Mouse (Mus musculus): ENCODE data around the gene Ccdc88a.
"Not testable (repeated sequence)": the region's sequence is repeated elsewhere in the genome, so short reads cannot be mapped to it uniquely, and the experiment has no call there.

Gene Ccdc88a

GRCm38 (mm10) chr11:29448741-29449140 is 75.3 kb downstream of the Ccdc88a start:
- no peak for DNase-seq (ENCODE audit: low read depth, low spot score)

GRCm38 (mm10) chr11:29474676-29475075 is 101.2 kb downstream of the Ccdc88a start:
- DNase-seq (ENCODE audit: low read depth, low spot score): peak; percentile 0

- DNase-seq (ENCODE audit: low read depth, low spot score): no peak
These were observed 119.7 kb downstream of the Ccdc88a start for GRCm38 (mm10) chr11:29493135-29493534.

GRCm38 (mm10) chr11:29496962-29497361 is 123.5 kb downstream of the Ccdc88a start:
- no peak for DNase-seq (ENCODE audit: low read depth, low spot score)

GRCm38 (mm10) chr11:29503948-29504893 is 130.8 kb downstream of the Ccdc88a start:
- DNase-seq (ENCODE audit: low read depth, low spot score): no peak

- no peak for DNase-seq (ENCODE audit: low read depth, low spot score)
These were observed 131.6 kb downstream of the Ccdc88a start for GRCm38 (mm10) chr11:29504899-29505625.

- DNase-seq (ENCODE audit: low read depth, low spot score): no peak
These were observed 136.0 kb downstream of the Ccdc88a start for GRCm38 (mm10) chr11:29509421-29509820.

- DNase-seq (ENCODE audit: low read depth, low spot score): no peak
These were observed 139.5 kb downstream of the Ccdc88a start for GRCm38 (mm10) chr11:29512818-29513535.

- DNase-seq (ENCODE audit: low read depth, low spot score): no peak
These were observed 140.8 kb downstream of the Ccdc88a start for GRCm38 (mm10) chr11:29514325-29514681.

GRCm38 (mm10) chr11:29514682-29515412 is 141.4 kb downstream of the Ccdc88a start, which contains the start of gene Prorsd1:
Prorsd1 (minus strand) TSS chr11:29515033.
- peak; percentile 92 for DNase-seq (ENCODE audit: low read depth, low spot score)

- peak; percentile 88 for DNase-seq (ENCODE audit: low read depth, low spot score)
These were observed 152.7 kb downstream of the Ccdc88a start, which contains the start of gene Mtif2 for GRCm38 (mm10) chr11:29525988-29526794. Mtif2 (plus strand) TSS chr11:29526408.

- no peak for DNase-seq (ENCODE audit: low read depth, low spot score)
These were observed 164.7 kb downstream of the Ccdc88a start for GRCm38 (mm10) chr11:29538201-29538600.

GRCm38 (mm10) chr11:29544225-29544945 is 170.9 kb downstream of the Ccdc88a start:
- no peak for DNase-seq (ENCODE audit: low read depth, low spot score)

GRCm38 (mm10) chr11:29545150-29545752 is 171.8 kb downstream of the Ccdc88a start:
- DNase-seq (ENCODE audit: low read depth, low spot score): not testable (repeated sequence)

GRCm38 (mm10) chr11:29546297-29546696 is 172.8 kb downstream of the Ccdc88a start:
- DNase-seq (ENCODE audit: low read depth, low spot score): not testable (repeated sequence)

- no peak for DNase-seq (ENCODE audit: low read depth, low spot score)
These were observed 173.3 kb downstream of the Ccdc88a start for GRCm38 (mm10) chr11:29546762-29547161.

- DNase-seq (ENCODE audit: low read depth, low spot score): peak; percentile 13
These were observed 173.8 kb downstream of the Ccdc88a start for GRCm38 (mm10) chr11:29547249-29547751.

- peak; percentile 94 for DNase-seq (ENCODE audit: low read depth, low spot score)
These were observed 174.5 kb downstream of the Ccdc88a start, which contains the start of the genes Clhc1 and Rps27a for GRCm38 (mm10) chr11:29547752-29548503. Clhc1 (plus strand) TSS chr11:29547950. Rps27a (minus strand) TSS chr11:29548109.
